Mouse (Mus musculus): Measurements from ENCODE around the gene Slc12a3. TPM values are rescaled to one million over a fixed set of nuclear protein-coding genes. Genes with fewer than 3 reads are reported as not detected.

Slc12a3 gene
- total RNA-seq, 2 experiments from 2014 or later = 0.34 TPM; not detected in 1

DNA sequence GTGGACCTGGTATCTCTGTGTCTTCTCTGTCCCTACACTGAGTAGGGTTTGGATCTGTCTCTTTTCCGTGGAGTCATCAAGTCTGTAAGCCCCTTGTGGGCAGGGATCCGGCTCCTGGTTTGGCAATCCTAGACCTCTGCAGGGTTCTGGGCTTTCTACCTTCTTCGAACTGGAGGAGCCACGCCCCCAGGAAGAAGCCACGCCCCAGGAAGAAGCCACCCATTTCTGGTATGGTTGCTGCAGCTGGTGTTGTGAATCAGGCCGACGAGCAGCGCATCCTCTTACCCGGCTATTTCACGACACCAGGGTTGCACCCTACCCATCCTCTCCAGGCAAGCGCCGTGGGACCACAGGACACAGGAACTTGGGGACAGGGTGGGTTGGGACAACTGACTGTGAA lies 4.9 kb upstream of the Slc12a3 start:
- ATAC-seq (replicated peaks; ENCODE audit: low FRiP score, poor library complexity, severe bottlenecking) = no peak

GRCm38 (mm10) chr8:94326016-94326415 lies 3.0 kb upstream of the Slc12a3 start:
- no peak for ATAC-seq (replicated peaks; ENCODE audit: low FRiP score, poor library complexity, severe bottlenecking)

DNA sequence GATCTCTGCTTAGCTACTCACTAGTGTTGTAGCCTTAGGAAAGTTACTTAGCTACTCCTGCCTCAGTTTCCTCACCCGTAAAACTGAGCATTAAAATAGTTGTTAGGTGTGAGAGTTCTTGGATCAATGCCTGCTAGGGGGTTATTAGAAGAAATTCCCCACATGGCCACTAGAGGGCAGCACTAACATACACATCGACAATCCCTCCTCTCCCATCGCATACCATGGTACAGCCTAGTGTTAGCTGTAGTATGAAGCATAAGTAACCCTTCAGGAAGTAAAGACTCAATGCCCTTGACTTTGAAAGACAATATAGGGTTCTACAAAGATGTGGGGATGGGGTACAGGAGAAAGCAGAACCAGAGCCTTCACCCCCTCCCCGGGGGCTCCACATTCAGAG lies 1.7 kb downstream of the Slc12a3 start:
- peak; percentile 72 for ATAC-seq (replicated peaks; ENCODE audit: low FRiP score, poor library complexity, severe bottlenecking)

GRCm38 (mm10) chr8:94333345-94333744 lies 4.3 kb downstream of the Slc12a3 start:
- ATAC-seq (replicated peaks; ENCODE audit: low FRiP score, poor library complexity, severe bottlenecking) = no peak

GRCm38 (mm10) chr8:94337559-94337958 lies 8.6 kb downstream of the Slc12a3 start:
- no peak for ATAC-seq (replicated peaks; ENCODE audit: low FRiP score, poor library complexity, severe bottlenecking)

DNA sequence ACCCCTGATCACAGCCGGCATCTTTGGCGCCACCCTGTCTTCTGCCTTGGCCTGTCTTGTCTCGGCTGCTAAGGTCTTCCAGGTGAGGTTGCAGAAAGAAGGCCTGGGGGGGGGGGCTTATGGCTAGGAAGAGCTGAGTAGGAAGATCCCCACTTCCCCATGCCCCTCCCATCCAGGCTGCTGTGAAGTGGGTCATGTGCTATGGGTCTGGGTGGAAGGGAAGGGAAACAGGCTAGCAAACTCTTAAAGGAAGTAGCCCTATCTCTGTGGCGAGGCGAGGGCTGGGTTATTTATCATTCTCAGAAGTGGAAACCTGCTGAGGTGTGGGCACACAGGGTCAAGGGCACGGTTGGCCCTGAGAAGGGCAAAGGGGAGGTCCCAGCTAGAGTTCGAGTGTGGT lies 11.8 kb downstream of the Slc12a3 start:
- ATAC-seq (replicated peaks; ENCODE audit: low FRiP score, poor library complexity, severe bottlenecking) = no peak

DNA sequence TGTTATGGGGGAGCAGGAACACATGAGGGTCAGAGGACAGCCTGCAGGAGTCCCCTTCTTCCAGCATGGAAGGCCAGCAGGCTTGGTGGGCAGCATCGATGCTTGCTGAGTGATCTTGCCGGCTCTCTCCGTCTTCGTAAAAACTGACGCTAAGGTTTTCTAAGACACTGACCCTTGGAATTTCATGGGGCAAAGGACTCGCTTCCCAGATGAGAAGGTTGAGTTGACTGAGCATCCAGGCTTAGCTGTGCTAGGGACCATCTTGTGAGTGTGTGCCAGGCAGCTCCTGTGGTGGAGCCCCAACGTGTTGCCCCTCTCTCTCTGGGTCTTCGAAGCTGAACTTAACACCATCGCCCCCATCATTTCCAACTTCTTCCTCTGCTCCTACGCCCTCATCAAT lies 13.7 kb downstream of the Slc12a3 start:
- no peak for ATAC-seq (replicated peaks; ENCODE audit: low FRiP score, poor library complexity, severe bottlenecking)

GRCm38 (mm10) chr8:94343290-94343689 lies 14.3 kb downstream of the Slc12a3 start:
- ATAC-seq (replicated peaks; ENCODE audit: low FRiP score, poor library complexity, severe bottlenecking) = peak; percentile 40; the same call in 1 of the 2 replicates

DNA sequence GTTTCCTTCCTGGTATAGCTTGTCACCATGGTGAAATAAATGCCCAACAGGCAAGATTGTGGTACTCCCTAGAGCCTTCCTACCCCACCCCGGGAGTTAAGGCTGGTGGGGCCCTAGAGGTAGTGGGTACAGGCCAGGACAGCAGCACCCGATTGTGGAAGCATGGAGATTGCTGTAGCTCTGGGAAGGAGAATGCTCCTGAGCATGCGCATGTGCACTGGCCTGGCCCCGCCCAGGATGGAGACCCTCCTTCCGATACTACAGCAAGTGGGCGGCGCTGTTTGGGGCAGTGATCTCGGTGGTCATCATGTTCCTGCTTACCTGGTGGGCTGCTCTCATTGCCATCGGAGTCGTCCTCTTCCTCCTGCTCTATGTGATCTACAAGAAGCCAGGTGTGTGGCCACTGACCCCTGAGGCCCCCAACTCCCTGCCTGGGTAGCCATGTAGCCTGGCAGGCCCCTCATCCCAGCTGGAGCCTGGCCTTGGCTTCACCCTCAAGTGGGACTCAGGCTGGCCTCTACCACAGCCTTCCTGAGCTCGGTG lies 14.8 kb downstream of the Slc12a3 start:
- ATAC-seq (replicated peaks; ENCODE audit: low FRiP score, poor library complexity, severe bottlenecking) = no peak

- ATAC-seq (replicated peaks; ENCODE audit: low FRiP score, poor library complexity, severe bottlenecking) = no peak
Measured at GRCm38 (mm10) chr8:94345657-94346056, 16.7 kb downstream of the Slc12a3 start.

- no peak for ATAC-seq (replicated peaks; ENCODE audit: low FRiP score, poor library complexity, severe bottlenecking)
Measured at GRCm38 (mm10) chr8:94346264-94346663, 17.3 kb downstream of the Slc12a3 start.

- no peak for ATAC-seq (replicated peaks; ENCODE audit: low FRiP score, poor library complexity, severe bottlenecking)
Measured at GRCm38 (mm10) chr8:94348425-94348824, 19.4 kb downstream of the Slc12a3 start.

DNA sequence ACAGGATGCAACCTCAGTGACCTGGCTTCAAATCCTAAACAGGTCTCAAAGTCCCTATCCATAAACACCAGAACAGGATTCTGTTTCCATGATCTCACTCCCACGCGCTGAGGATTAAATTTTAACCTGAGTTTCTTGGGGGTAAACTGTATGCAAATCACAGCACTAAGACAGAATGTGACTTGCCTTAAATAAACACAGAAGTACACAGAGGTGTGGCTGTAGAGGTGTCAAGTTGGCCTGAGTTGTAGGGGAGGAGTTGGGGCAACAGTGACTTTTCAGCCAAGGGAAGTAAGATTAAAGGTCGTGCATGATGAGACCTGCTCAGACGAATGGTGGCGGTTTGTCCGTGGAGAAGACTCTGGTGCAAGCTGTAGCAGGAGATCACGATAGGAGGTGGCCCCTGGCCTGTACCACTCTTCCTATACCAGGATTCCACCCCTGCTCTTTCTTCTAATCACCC lies 25.1 kb downstream of the Slc12a3 start:
- no peak for ATAC-seq (replicated peaks; ENCODE audit: low FRiP score, poor library complexity, severe bottlenecking)

GRCm38 (mm10) chr8:94354571-94354970 lies 25.6 kb downstream of the Slc12a3 start:
- no peak for ATAC-seq (replicated peaks; ENCODE audit: low FRiP score, poor library complexity, severe bottlenecking)

DNA sequence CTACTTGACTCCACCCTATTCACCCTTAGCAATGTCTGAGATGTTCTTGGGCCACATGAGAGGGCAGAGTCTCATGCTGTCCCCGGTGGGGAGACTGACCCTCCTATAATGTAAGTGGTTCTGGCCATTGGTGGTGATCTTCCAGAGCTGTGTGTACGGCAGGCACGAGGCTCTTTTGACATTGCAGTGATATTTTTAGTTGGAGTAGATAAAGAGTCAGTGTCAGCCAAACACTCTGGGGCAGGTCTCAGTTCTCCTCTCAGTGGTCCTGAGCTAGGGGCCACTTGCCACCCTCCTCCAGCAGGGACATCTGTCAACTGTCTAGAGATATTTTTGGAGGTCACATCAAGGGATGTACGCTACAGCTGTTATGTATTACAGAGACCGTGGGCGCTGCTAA lies 28.2 kb downstream of the Slc12a3 start:
- ATAC-seq (replicated peaks; ENCODE audit: low FRiP score, poor library complexity, severe bottlenecking) = no peak

- no peak for ATAC-seq (replicated peaks; ENCODE audit: low FRiP score, poor library complexity, severe bottlenecking)
Measured at GRCm38 (mm10) chr8:94358541-94358940, 29.5 kb downstream of the Slc12a3 start.

GRCm38 (mm10) chr8:94361774-94362431 lies 32.9 kb downstream of the Slc12a3 start:
- no peak for ATAC-seq (replicated peaks; ENCODE audit: low FRiP score, poor library complexity, severe bottlenecking)

DNA sequence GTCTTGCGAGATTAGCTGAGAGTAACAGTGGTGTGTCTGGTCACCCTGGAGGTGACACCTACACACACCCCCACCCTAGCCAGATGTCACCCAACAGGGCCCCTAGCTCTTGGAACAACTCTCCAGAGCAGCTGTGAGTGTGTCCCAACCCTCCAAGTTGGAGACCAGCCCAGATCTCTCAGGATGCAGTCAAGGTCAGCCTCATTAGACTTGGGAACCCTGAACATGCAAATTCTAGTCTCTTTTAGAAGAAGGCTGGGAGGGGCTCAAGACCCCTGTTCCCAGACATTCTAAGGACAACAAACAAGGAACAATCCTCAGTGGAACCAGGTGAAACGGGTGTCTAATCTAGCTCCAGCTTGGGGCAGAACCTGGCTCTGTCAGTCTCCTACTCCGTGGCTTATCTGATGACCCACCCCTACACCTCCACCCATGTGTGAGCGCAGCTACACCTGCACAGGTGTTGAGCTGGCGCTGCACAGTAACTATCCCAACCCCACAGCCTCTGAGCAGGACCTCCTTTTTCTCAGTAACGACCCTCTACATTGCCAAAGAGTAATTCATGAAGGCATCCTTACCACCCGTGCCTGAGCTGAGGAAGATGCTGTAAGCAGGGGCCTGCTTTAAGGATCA lies 33.7 kb downstream of the Slc12a3 start:
- ATAC-seq (replicated peaks; ENCODE audit: low FRiP score, poor library complexity, severe bottlenecking) = no peak

GRCm38 (mm10) chr8:94363288-94363688 lies 34.3 kb downstream of the Slc12a3 start:
- ATAC-seq (replicated peaks; ENCODE audit: low FRiP score, poor library complexity, severe bottlenecking) = no peak

DNA sequence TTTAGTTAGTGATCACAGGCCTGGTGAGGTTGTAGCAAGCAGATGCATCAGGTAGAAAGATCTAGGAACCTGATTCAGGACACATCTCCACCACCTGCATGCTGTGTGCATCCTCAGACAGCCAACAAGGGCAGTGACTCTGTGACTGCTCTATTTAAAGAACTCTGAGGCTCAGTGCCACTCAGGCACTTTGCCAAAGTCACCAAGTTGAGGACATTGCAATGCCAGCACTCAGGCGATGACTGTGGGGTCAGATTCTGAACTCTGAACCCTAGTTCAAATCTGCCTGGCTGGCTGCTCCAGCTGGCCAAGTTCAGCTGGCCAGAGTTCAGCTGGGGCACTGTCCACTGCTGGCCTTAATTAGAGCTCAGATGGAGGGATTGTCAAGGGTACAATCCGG lies 34.9 kb downstream of the Slc12a3 start:
- no peak for ATAC-seq (replicated peaks; ENCODE audit: low FRiP score, poor library complexity, severe bottlenecking)

DNA sequence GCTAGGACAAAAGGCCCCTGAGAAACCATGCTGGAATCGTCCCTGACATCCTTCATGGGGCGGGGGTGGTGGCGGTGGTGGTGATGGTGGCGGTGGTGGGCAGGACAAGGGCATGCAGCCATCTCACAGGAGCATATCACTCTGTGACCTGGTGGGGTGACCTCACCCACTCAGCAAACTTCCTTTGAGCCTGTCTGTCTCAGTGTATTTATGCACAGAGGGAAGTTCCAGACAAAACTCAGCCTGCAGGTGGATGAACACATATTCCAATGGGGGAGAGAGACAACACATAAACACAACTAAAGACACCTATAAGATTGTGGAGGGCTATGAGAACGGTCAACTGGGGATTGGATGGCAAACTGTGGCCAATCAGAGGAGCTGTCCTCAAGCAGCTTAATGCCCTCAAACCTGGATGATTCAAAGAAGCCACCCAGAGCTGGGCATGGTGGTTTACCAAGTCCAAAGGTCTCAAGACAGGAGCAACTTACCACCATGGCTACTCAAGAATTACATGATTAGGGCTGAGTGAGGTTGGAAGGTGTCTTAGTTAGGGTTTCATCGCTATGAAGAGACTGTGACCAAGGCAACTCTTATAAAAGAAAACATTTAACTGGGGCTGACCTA lies 35.8 kb downstream of the Slc12a3 start:
- ATAC-seq (replicated peaks; ENCODE audit: low FRiP score, poor library complexity, severe bottlenecking) = no peak

Data from erythroblast, adult 5-6 weeks (primary cell).